Mouse (Mus musculus): ENCODE measurements around the gene Spr. TPM values are rescaled to one million over a fixed set of nuclear protein-coding genes. Genes with fewer than 3 reads are reported as not detected.

The Spr gene
- polyA plus RNA-seq, 1 experiment from 2014 or later = 77.8 TPM

GRCm38 (mm10) chr6:85103321-85103720 is 34.2 kb downstream of the Spr start:
- no peaks in the 10 kb centered on the region for H3K4me1 ChIP-seq (ENCODE audit: control insufficient read depth, insufficient read depth, low read length)
- H3K9me3 ChIP-seq (ENCODE audit: control insufficient read depth, low read length) = no peaks in the 10 kb centered on the region
- ATAC-seq (ENCODE audit: insufficient number of reproducible peaks, low FRiP score, low TSS enrichment, low read depth) (no peak), DNase-seq (ENCODE audit: low spot score) (no peak)
- no peaks in the 10 kb centered on the region for H3K36me3 ChIP-seq (ENCODE audit: control insufficient read depth, insufficient read depth, low read length)
- H3K4me3 ChIP-seq (ENCODE audit: low read depth, low read length) = no peak overlapping the region
- H3K27me3 ChIP-seq (ENCODE audit: control insufficient read depth, insufficient read depth, low read length) = no peaks in the 10 kb centered on the region
- H3K27ac ChIP-seq (replicated peaks; ENCODE audit: low read depth, low read length) = no peak overlapping the region
- no peak overlapping the region for H3K4me2 ChIP-seq (ENCODE audit: low read depth, severe bottlenecking)
- no peak overlapping the region for H3K9ac ChIP-seq (ENCODE audit: low read length)
- 82% methylated on average over 3 of the region's 3 CpGs for WGBS

- H3K4me2 ChIP-seq (ENCODE audit: low read depth, severe bottlenecking) = no peak overlapping the region
- H3K36me3 ChIP-seq (ENCODE audit: control insufficient read depth, insufficient read depth, low read length) = no peaks in the 10 kb centered on the region
- H3K9ac ChIP-seq (ENCODE audit: low read length) = no peak overlapping the region
- DNase-seq (ENCODE audit: low spot score) = no peak
- ATAC-seq (ENCODE audit: insufficient number of reproducible peaks, low FRiP score, low TSS enrichment, low read depth) = no peak
- no peak overlapping the region for H3K4me3 ChIP-seq (ENCODE audit: low read depth, low read length)
- no peaks in the 10 kb centered on the region for H3K27me3 ChIP-seq (ENCODE audit: control insufficient read depth, insufficient read depth, low read length)
- H3K4me1 ChIP-seq (ENCODE audit: control insufficient read depth, insufficient read depth, low read length) = no peaks in the 10 kb centered on the region
- WGBS = 93% methylated on average over 2 of the region's 2 CpGs
- H3K9me3 ChIP-seq (ENCODE audit: control insufficient read depth, low read length) = no peaks in the 10 kb centered on the region
- H3K27ac ChIP-seq (replicated peaks; ENCODE audit: low read depth, low read length) = no peak overlapping the region
Measured at GRCm38 (mm10) chr6:85096441-85096840, 41.1 kb downstream of the Spr start.

- no peak overlapping the region for H3K27ac ChIP-seq (replicated peaks; ENCODE audit: low read depth, low read length)
- H3K9me3 ChIP-seq (ENCODE audit: control insufficient read depth, low read length) = no peaks in the 10 kb centered on the region
- no peaks in the 10 kb centered on the region for H3K27me3 ChIP-seq (ENCODE audit: control insufficient read depth, insufficient read depth, low read length)
- no peak for DNase-seq (ENCODE audit: low spot score)
- no peak overlapping the region for H3K4me2 ChIP-seq (ENCODE audit: low read depth, severe bottlenecking)
- no peak for ATAC-seq (ENCODE audit: insufficient number of reproducible peaks, low FRiP score, low TSS enrichment, low read depth)
- 0 out of 2 replicates have a peak, but pooled peaks cover 4% of the 10 kb centered on the region for H3K4me1 ChIP-seq (ENCODE audit: control insufficient read depth, insufficient read depth, low read length)
- no peaks in the 10 kb centered on the region for H3K36me3 ChIP-seq (ENCODE audit: control insufficient read depth, insufficient read depth, low read length)
- no peak overlapping the region for H3K4me3 ChIP-seq (ENCODE audit: low read depth, low read length)
- no peak overlapping the region for H3K9ac ChIP-seq (ENCODE audit: low read length)
- WGBS = 67% methylated on average over 4 of the region's 4 CpGs
Measured at GRCm38 (mm10) chr6:85087425-85087824, 50.1 kb downstream of the Spr start.

GRCm38 (mm10) chr6:85086645-85087044 is 50.9 kb downstream of the Spr start:
- DNase-seq (ENCODE audit: low spot score) = no peak
- 76% methylated on average over 3 of the region's 3 CpGs for WGBS
- no peak overlapping the region for H3K27ac ChIP-seq (replicated peaks; ENCODE audit: low read depth, low read length)
- 0 out of 2 replicates have a peak, but pooled peaks cover 4% of the 10 kb centered on the region for H3K4me1 ChIP-seq (ENCODE audit: control insufficient read depth, insufficient read depth, low read length)
- no peak overlapping the region for H3K9ac ChIP-seq (ENCODE audit: low read length)
- no peak overlapping the region for H3K4me3 ChIP-seq (ENCODE audit: low read depth, low read length)
- H3K27me3 ChIP-seq (ENCODE audit: control insufficient read depth, insufficient read depth, low read length) = no peaks in the 10 kb centered on the region
- no peaks in the 10 kb centered on the region for H3K9me3 ChIP-seq (ENCODE audit: control insufficient read depth, low read length)
- H3K36me3 ChIP-seq (ENCODE audit: control insufficient read depth, insufficient read depth, low read length) = no peaks in the 10 kb centered on the region
- no peak overlapping the region for H3K4me2 ChIP-seq (ENCODE audit: low read depth, severe bottlenecking)
- no peak for ATAC-seq (ENCODE audit: insufficient number of reproducible peaks, low FRiP score, low TSS enrichment, low read depth)

Other genes with a start within 250 kb of the Spr start
- 30.5 and 32.6 TPM in 2 replicates for gene Exoc6b, start 68.3 kb downstream of the Spr start, polyA plus RNA-seq (2014; fragmentation: Nextera tagmentation; extraction: Ambion mirVana)
- 0.34 and 1.4 TPM in 2 replicates for gene Emx1, start 49.7 kb upstream of the Spr start, polyA plus RNA-seq (2014; fragmentation: Nextera tagmentation; extraction: Ambion mirVana)
- 4.8 and 6.7 TPM in 2 replicates for gene Sfxn5, start 195.7 kb upstream of the Spr start, polyA plus RNA-seq (2014; fragmentation: Nextera tagmentation; extraction: Ambion mirVana)
- 3.1 and 3.4 TPM in 2 replicates for gene Rab11fip5, start 236.9 kb upstream of the Spr start, polyA plus RNA-seq (2014; fragmentation: Nextera tagmentation; extraction: Ambion mirVana)